Mouse (Mus musculus): ENCODE results near the gene Rap2b. TPM values are rescaled to one million over a fixed set of nuclear protein-coding genes. Genes with fewer than 3 reads are reported as not detected.

Gene Rap2b
- polyA plus RNA-seq (2015; fragmentation: Nextera tagmentation; extraction: Ambion mirVana): 11.9 and 12.0 TPM in 2 replicates

DNA sequence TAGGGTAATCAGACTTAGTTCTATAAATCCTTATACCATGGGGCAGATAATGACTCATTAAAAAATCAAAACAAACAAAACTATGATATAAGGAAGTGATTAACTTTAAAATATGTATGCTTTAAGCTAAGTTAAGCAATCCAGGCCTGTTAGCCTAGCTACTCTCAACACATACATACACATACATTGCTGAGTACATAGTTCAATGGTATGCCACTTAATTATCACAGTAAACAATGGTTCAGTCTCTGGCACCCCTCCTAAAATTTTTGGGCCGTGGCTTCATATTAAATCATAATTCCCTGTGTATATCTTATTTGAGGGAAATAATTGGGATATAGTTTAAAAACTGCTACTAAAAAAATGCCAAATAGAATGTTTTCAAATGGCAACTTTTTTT lies at the start of gene Rap2b:
TSS of gene Rap2b (plus strand) at position 301 of the 400 bp plus-strand sequence.
- Histone ChIP-seq H3K9me3 (no peaks in the 10 kb centered on the region), H3K4me1 (replicated peaks) (peaks cover 9% of the 10 kb centered on the region), H3K4me2 (replicated peaks) (peak within 1 kb of the TSS; percentile 71; the same call in 1 of the 2 replicates), H3K36me3 (no peaks in the 10 kb centered on the region), H3K27me3 (0 out of 2 replicates have a peak, but pooled peaks cover 3% of the 10 kb centered on the region), H3K9ac (replicated peaks) (no peak within 1 kb of the TSS), H3K4me3 (replicated peaks) (no peak within 1 kb of the TSS), H3K27ac (no peak within 1 kb of the TSS)
- WGBS: 91% methylated on average over 1 of the region's 1 CpGs
- ATAC-seq: no peak

DNA sequence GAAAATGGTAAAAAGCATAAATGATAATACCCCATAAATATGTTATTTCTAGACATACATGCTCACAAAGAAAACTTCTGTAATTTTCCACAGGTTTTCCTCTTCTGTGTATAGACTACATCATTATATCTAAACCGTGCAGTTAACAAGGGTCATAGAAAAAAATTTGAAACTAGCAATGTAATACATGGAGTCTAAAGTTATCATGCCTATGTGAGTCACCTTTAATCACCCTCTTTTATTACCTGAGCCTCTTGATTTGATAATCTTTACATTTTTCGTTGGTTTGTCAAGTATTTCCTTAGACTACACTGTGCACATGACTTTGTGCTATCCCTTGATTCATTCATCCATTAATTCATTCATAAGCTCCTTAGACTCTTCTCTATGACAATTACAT lies 46.4 kb upstream of the Rap2b start:
- Histone ChIP-seq H3K4me1 (replicated peaks) (no peaks in the 10 kb centered on the region; the same call in 1 of the 2 replicates), H3K27me3 (no peaks in the 10 kb centered on the region), H3K27ac (no peak overlapping the region), H3K4me3 (replicated peaks) (no peak overlapping the region), H3K36me3 (no peaks in the 10 kb centered on the region), H3K9ac (replicated peaks) (no peak overlapping the region), H3K4me2 (replicated peaks) (no peak overlapping the region), H3K9me3 (no peaks in the 10 kb centered on the region)
- WGBS: 75% methylated on average over 2 of the region's 2 CpGs
- no peak for ATAC-seq

DNA sequence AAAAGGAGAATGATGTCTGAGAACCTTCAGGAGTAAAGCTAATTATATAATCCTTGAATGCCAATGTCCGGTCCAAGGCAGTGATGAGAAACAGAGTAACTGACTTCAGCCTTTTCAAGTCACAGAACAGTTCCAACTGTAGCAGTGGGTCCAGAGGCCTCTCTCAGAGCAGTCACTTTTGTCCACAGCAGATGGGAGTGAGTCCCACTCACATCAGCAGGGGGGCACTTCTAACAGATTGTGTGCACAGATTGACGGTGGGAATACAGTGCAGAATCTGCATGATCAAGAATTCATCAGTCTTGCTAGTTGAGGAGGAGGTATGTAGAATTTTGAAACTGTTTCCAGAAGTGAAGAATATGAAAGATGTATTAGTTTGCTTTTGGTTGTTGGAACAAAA lies 41.4 kb upstream of the Rap2b start:
- Histone ChIP-seq H3K9ac (replicated peaks) (no peak overlapping the region), H3K4me3 (replicated peaks) (no peak overlapping the region), H3K4me1 (replicated peaks) (no peaks in the 10 kb centered on the region), H3K9me3 (no peaks in the 10 kb centered on the region), H3K36me3 (no peaks in the 10 kb centered on the region), H3K27ac (no peak overlapping the region), H3K4me2 (replicated peaks) (no peak overlapping the region), H3K27me3 (no peaks in the 10 kb centered on the region)
- WGBS: 85% methylated on average over 2 of the region's 2 CpGs
- ATAC-seq: no peak

DNA sequence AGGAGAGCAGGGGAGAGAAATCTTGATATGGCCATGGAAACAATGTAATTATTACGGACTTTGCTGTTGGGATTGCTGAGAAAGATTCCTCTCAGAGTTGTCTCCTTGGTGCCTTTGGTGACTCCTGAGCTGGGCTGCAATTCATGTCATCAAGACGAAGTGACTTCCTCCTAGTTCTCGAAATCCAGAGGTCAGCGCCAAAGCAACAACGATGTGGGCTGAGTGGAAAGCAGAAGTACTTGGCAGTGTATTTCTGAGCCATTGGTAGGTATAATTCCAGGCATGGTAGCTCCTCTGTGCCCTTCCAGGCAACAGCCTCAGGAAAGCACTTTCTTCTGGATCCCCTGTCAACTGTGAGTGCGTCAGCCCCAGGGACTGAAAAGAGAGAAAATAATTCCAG lies 39.8 kb upstream of the Rap2b start:
- Histone ChIP-seq H3K4me3 (replicated peaks) (no peak overlapping the region), H3K9ac (replicated peaks) (no peak overlapping the region), H3K27me3 (no peaks in the 10 kb centered on the region), H3K27ac (no peak overlapping the region), H3K4me1 (replicated peaks) (no peaks in the 10 kb centered on the region), H3K9me3 (no peaks in the 10 kb centered on the region), H3K36me3 (no peaks in the 10 kb centered on the region), H3K4me2 (replicated peaks) (no peak overlapping the region)
- 88% methylated on average over 6 of the region's 6 CpGs for WGBS
- ATAC-seq: 0 out of 2 replicates have a peak, but pooled peaks have one; percentile 24

DNA sequence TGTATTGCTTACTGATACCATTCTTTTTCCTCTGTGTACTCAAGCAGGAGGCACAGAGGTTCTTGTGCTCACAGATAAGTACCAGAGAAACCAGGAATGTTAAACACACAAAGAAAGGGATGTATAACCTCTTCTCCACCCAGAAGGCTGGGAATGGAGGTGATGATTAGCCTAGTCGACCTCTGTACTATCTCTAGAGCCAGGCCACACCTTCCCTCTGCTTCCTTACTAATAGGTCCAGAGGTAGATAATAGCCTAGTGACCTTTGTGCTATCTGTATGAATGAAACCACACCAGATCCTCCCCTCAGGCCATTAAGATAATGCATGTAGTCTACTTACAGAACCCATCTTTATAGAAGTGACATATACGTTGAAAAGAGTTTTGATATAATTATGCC lies 25.2 kb upstream of the Rap2b start:
- H3K27ac ChIP-seq: no peak overlapping the region
- H3K9me3 ChIP-seq: no peaks in the 10 kb centered on the region
- no peaks in the 10 kb centered on the region for H3K36me3 ChIP-seq
- H3K4me3 ChIP-seq (replicated peaks): no peak overlapping the region
- no peaks in the 10 kb centered on the region for H3K4me1 ChIP-seq (replicated peaks)
- ATAC-seq: no peak
- WGBS: 72% methylated on average over 2 of the region's 2 CpGs
- H3K27me3 ChIP-seq: no peaks in the 10 kb centered on the region
- H3K9ac ChIP-seq (replicated peaks): no peak overlapping the region
- H3K4me2 ChIP-seq (replicated peaks): no peak overlapping the region

DNA sequence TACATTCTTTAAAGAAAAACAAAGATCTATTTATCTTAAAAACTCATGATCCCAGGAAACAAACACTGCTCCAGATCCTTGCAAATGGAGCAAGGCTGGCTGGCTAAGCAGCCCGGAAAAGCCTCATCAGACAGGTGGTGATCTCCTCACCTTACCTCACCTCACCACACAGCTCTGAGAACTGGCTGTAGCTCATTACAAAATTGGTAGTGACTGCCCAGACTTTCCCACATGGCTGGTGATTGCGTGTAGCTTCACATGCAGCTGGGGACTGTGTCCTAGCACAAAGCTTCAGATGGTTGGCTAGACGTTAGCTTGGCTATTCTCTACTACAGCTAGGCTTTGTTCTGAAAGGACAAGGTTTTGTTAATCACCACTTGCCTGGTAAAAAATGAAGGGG lies 24.2 kb upstream of the Rap2b start:
- no peak overlapping the region for H3K4me3 ChIP-seq (replicated peaks)
- no peaks in the 10 kb centered on the region for H3K36me3 ChIP-seq
- H3K4me2 ChIP-seq (replicated peaks): no peak overlapping the region
- no peaks in the 10 kb centered on the region for H3K4me1 ChIP-seq (replicated peaks)
- no peak overlapping the region for H3K9ac ChIP-seq (replicated peaks)
- H3K27me3 ChIP-seq: no peaks in the 10 kb centered on the region
- no peaks in the 10 kb centered on the region for H3K9me3 ChIP-seq
- 78% methylated on average over 3 of the region's 3 CpGs for WGBS
- H3K27ac ChIP-seq: no peak overlapping the region
- ATAC-seq: no peak

DNA sequence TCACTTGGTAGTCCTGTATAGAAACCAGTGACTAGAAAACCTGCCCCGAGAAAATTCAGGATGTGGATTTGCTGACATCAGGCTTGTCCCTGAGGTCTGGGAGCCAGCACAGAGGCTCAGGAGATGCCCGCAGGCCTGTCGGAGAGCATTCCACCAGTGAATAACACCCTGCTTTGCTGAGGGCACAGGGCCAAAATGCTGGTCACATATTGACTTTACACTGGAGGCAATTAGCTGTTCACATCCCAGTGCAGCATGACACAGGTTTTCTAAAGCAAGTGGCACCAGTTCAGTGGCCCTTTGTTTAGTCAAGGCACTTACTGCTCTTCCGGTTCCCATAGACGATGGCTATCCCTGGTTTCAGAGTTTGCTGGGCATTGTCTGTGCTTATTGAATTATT lies 21.1 kb upstream of the Rap2b start:
- no peak overlapping the region for H3K4me3 ChIP-seq (replicated peaks)
- H3K4me1 ChIP-seq (replicated peaks): no peaks in the 10 kb centered on the region
- 65% methylated on average over 5 of the region's 5 CpGs for WGBS
- H3K27me3 ChIP-seq: no peaks in the 10 kb centered on the region
- no peak for ATAC-seq
- no peak overlapping the region for H3K9ac ChIP-seq (replicated peaks)
- H3K4me2 ChIP-seq (replicated peaks): no peak overlapping the region
- H3K27ac ChIP-seq: no peak overlapping the region
- no peaks in the 10 kb centered on the region for H3K9me3 ChIP-seq
- H3K36me3 ChIP-seq: no peaks in the 10 kb centered on the region

DNA sequence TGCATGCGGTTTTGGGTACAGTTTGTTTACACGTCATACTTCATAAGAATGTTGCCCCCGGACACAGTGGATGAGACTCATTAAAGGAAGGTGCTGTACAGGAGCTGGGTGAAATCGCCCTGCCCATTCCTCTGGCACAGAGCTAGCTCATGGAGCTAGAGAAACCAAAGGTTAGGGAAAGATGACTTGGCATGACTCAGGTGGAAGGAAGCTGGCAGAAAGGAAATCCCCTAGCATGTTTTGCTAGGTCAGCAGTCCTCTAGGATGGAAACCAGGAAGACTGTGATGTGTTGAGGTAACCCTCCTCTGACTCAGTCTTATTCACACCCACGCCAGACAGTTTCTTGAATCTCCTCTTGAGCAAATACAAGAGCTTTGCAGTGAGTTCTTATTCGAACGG lies 17.4 kb upstream of the Rap2b start:
- no peak for ATAC-seq
- Histone ChIP-seq H3K27ac (no peak overlapping the region), H3K36me3 (no peaks in the 10 kb centered on the region), H3K9me3 (no peaks in the 10 kb centered on the region), H3K4me3 (replicated peaks) (no peak overlapping the region), H3K9ac (replicated peaks) (no peak overlapping the region), H3K4me2 (replicated peaks) (no peak overlapping the region), H3K4me1 (replicated peaks) (no peaks in the 10 kb centered on the region), H3K27me3 (no peaks in the 10 kb centered on the region)
- WGBS: 90% methylated on average over 7 of the region's 7 CpGs

DNA sequence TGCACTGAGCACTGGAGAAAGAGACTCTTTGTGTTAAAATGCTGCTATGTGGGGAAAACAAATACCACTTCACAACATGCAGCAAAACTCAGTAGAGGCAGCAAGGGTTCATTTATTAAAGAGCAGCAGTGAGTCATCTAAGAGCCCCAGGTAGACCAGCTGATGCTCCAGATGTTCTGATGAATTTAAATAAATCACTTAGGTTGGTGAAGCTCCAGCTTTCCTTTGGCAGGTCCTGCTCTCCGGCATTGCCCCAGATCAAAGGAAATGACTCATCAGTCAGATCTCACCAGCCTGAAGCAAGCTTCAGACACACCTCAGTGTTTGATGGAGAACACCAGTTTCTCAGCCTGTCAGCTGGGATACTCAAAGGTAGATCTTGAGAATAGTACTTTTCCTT lies 15.8 kb upstream of the Rap2b start:
- Histone ChIP-seq H3K36me3 (no peaks in the 10 kb centered on the region), H3K27ac (no peak overlapping the region), H3K4me1 (replicated peaks) (no peaks in the 10 kb centered on the region), H3K9me3 (no peaks in the 10 kb centered on the region), H3K4me3 (replicated peaks) (no peak overlapping the region), H3K9ac (replicated peaks) (no peak overlapping the region), H3K4me2 (replicated peaks) (no peak overlapping the region), H3K27me3 (no peaks in the 10 kb centered on the region)
- no peak for ATAC-seq
- 72% methylated on average over 1 of the region's 1 CpGs for whole genome bisulfite sequencing

DNA sequence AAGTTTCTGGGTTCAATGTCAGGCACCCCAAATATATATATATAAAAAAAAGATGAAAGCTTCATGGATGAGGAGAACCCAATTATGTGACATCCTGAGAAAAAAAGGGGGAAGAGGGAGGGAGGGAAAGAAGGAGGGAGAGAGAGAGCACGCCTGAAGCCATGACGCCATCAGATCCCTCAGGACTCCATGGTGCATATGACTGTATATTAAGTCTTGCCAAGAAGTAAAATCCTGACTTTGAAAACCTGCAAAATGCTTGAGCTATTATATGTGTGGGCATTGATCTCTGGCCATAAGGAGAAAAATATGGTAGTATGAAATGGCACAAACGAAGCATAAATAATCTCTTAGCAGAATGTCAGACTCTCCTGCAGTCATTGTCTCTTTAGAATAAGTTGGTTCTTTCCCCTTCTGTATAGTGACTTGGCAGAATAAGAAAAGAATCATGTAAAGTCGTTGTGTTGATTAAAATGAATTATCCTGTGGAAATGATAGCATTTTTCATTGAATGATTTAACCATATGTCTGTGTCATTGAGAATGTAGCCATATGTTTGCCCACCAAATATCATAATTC lies 13.3 kb upstream of the Rap2b start:
- Histone ChIP-seq H3K9me3 (no peaks in the 10 kb centered on the region), H3K27me3 (no peaks in the 10 kb centered on the region), H3K27ac (no peak overlapping the region), H3K4me3 (replicated peaks) (no peak overlapping the region), H3K36me3 (no peaks in the 10 kb centered on the region), H3K4me1 (replicated peaks) (no peaks in the 10 kb centered on the region), H3K4me2 (replicated peaks) (no peak overlapping the region), H3K9ac (replicated peaks) (no peak overlapping the region)
- WGBS: 78% methylated on average over 4 of the region's 4 CpGs
- no peak for ATAC-seq

DNA sequence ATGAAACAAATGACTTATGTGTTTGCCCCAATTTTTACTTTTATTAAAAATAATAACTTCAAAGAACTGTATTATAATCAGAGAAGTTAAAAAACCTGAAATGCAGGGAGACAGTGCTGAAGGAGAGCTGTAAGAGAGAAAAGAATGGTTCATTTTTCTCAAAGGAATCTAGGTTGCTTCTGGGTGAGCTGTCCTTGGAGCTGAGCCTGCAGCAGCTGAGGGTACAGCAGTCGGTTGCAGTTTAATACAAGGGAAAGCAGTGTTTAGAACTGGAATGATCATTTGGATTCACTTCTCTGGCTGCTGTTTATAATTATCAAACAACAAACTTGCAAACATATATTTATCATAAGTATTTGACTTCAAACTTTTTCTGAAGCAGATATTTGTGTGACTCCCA lies 12.0 kb upstream of the Rap2b start:
- H3K27me3 ChIP-seq: no peaks in the 10 kb centered on the region
- H3K4me3 ChIP-seq (replicated peaks): no peak overlapping the region
- H3K9me3 ChIP-seq: no peaks in the 10 kb centered on the region
- no peak overlapping the region for H3K27ac ChIP-seq
- 92% methylated on average over 1 of the region's 1 CpGs for WGBS
- H3K36me3 ChIP-seq: no peaks in the 10 kb centered on the region
- H3K4me2 ChIP-seq (replicated peaks): no peak overlapping the region
- H3K9ac ChIP-seq (replicated peaks): no peak overlapping the region
- no peaks in the 10 kb centered on the region for H3K4me1 ChIP-seq (replicated peaks)
- ATAC-seq: no peak

DNA sequence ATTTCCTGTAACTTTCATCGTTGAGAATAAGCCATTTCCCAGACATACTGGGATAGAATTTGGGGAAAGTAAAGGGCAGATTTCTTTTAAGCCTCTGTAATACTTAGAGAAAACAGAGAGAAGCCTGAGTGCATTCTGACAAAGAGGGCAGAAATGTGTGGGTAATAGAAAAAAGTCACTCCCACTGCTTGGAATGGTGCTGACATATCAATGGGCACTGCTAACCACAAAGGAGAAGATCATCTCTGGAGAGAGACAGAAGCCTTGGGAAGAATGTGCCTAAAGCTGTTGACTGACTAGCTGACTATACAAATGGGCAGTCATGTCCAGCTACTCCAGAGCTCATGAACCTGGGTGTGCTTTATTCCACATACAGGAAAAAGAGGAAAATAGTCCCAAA lies 6.0 kb upstream of the Rap2b start:
- Histone ChIP-seq H3K27ac (no peak overlapping the region), H3K27me3 (no peaks in the 10 kb centered on the region), H3K4me2 (replicated peaks) (no peak overlapping the region), H3K9ac (replicated peaks) (no peak overlapping the region), H3K4me1 (replicated peaks) (no peaks in the 10 kb centered on the region), H3K36me3 (no peaks in the 10 kb centered on the region), H3K9me3 (no peaks in the 10 kb centered on the region), H3K4me3 (replicated peaks) (no peak overlapping the region)
- no peak for ATAC-seq
- 35% methylated on average over 1 of the region's 1 CpGs for WGBS

DNA sequence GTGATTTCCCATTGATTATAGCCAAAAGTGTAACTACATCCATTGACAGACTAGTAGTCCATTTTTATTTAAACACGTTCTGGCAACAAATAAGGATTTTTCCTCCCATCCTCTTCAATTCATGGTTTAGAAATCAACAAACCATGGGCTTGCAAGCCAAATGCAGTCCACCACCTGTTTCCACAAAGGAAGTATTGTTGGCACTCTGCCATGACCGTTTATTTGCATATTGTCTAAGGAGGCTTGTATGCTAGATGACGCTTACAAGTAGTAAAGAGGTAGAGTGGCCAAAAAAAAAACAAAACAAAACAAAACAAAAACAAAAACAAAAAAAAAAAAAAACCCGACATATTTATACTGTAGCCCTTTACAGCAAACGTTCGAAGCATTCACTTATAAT lies 3.3 kb upstream of the Rap2b start:
- no peaks in the 10 kb centered on the region for H3K9me3 ChIP-seq
- 61% methylated on average over 6 of the region's 6 CpGs for WGBS
- H3K4me2 ChIP-seq (replicated peaks): no peak overlapping the region
- 0 out of 2 replicates have a peak, but pooled peaks cover 3% of the 10 kb centered on the region for H3K27me3 ChIP-seq
- ATAC-seq: no peak
- H3K27ac ChIP-seq: no peak overlapping the region
- no peak overlapping the region for H3K4me3 ChIP-seq (replicated peaks)
- no peaks in the 10 kb centered on the region for H3K36me3 ChIP-seq
- no peak overlapping the region for H3K9ac ChIP-seq (replicated peaks)
- 0 out of 2 replicates have a peak, but pooled peaks cover 4% of the 10 kb centered on the region for H3K4me1 ChIP-seq (replicated peaks)
